Mouse (Mus musculus) cerebellum, adult (tissue): ENCODE results near the gene Cspg5.

Source experiments
- ATAC-seq: cut with Nextera tagmentation; 2 replicates; pipeline ENCODE4 v1.9.2; 2017; ENCODE audit warnings: mild to moderate bottlenecking, moderate library complexity, mixed read lengths; ENCODE audit not compliant: insufficient number of reproducible peaks, low FRiP score, low TSS enrichment

Cspg5 gene

DNA sequence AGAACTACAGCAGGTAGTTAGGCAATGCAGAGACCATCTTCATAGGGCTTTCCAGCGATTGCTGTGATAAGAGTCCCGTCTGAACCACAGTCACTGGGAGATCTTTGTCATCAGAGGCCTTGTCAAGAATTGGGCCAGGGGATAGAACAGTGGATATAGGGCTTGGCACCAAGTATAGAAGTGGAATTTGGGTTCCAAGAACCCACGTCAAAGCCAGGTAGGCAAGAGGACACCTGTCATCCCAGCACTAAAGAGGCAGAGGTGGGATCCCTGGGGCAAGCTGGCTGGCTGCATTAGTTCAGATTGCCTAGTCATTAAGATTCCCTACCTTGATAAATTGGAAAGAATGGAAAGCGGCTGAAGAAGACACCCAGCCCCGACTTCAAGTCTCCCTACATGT is 62.8 kb downstream of the Cspg5 start:
- no peak for ATAC-seq
